Mouse (Mus musculus) bone marrow, adult 2 months (tissue): Measurements from ENCODE around the gene Gm4952.
A peak's percentile ranks its signal among the peaks of the same experiment; 100 is the strongest.

Source experiments
- CTCF ChIP-seq: fragments of 200-500 bp; IDR thresholded peaks from 2 replicates; pipeline ENCODE4 v1.5.1; 2011; ENCODE audit warnings: low read length, control low read depth; ENCODE audit not compliant: control insufficient read depth, insufficient read depth
- POLR2A ChIP-seq: fragments of 200-500 bp; IDR thresholded peaks from 2 replicates; pipeline ENCODE4 v1.6.1; 2011; ENCODE audit warnings: low read depth, mild to moderate bottlenecking, control low read depth, low read length, borderline replicate concordance; ENCODE audit not compliant: control insufficient read depth

GRCm38 (mm10) chr19:12573266-12574011 is 26.3 kb upstream of the Gm4952 start:
- no peak for TF ChIP-seq CTCF
- TF ChIP-seq POLR2A: peak; percentile 45; the same call in 1 of the 2 replicates
